Mouse (Mus musculus) granulocyte monocyte progenitor cell, adult 5-6 weeks (primary cell): ENCODE data around the gene Dnajc9. TPM values are rescaled to one million over a fixed set of nuclear protein-coding genes. Genes with fewer than 3 reads are reported as not detected.

Source experiments
- ATAC-seq: replicated peaks from 2 replicates; pipeline ENCODE4 v1.8.0; 2016; ENCODE audit warnings: mild to moderate bottlenecking, moderate TSS enrichment, inconsistent platforms; ENCODE audit not compliant: poor library complexity, severe bottlenecking
- total RNA-seq, 2 experiments: library from RNA; stranded (forward) in 1 of 2; stranded (reverse) in 1 of 2; fragments of 200-712, 200-1000 nt in 1 of 2; fragments of >200 nt in 1 of 2; fragmentation: Nextera tagmentation in 1 of 2; gene quantifications; 2 replicates each; pipeline ENCODE4 v1.2.3; 2014 to 2017

The Dnajc9 gene
- total RNA-seq (2014; fragmentation: Nextera tagmentation) (64.5 and 70.8 TPM in 2 replicates), total RNA-seq (2017) (229 and 234 TPM in 2 replicates)

DNA sequence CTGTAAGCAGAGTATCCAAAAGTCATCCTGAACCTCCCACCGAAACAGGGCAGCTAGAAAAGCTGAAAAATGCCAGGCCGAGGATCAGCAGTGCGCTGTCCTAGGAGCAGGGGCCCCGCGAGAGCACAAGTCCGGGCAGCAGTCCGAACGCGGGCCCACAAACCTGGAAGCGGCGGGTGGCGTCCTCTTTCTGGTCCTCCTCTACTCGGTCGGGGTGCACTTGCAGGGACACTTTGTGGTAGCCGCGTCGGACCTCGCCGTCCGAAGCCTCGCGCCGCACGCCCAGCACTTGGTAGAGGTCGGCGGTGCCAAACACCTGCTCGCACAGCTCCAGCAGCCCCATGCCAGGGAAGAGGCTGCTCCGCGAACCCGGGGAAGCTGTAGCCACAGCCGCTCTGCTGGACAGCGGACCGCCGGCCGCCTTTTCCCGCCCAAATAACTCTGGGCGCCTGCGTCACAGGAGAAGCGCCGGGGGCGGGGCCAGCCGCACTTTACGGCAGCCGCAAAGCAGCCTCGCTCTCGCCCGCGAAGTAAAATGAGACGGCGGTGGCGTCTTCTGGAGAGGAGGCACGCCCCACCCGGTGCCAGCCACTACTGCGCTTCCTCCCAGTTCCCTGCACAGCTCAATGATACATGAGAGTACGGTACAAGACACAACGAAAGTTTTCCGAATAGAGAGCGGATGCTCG, at the start of gene Dnajc9:
Gene Dnajc9, minus strand, starts transcription at position 470 of the 689 bp plus-strand sequence.
- peak; percentile 72 for ATAC-seq

DNA sequence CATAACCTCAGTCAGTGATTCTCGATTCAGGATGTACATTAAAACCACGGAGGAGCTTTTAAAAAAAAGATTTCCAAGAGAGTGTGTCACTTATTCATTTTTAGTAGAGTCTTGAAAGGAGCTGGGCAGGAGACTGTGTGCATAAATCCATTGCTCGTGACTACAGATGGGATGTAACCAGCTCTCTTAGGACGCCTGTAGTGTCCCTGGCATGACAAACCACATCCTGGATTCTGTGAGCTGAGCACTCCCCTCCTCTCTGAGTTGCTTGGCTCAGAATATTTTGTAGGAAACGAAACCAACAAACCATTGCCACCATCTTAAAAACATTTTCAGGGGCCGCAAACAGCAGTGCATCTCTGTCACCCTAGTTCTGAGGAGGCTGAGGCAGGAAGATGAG, 48.3 kb upstream of the Dnajc9 start:
- peak; percentile 30; the same call in 1 of the 2 replicates for ATAC-seq

DNA sequence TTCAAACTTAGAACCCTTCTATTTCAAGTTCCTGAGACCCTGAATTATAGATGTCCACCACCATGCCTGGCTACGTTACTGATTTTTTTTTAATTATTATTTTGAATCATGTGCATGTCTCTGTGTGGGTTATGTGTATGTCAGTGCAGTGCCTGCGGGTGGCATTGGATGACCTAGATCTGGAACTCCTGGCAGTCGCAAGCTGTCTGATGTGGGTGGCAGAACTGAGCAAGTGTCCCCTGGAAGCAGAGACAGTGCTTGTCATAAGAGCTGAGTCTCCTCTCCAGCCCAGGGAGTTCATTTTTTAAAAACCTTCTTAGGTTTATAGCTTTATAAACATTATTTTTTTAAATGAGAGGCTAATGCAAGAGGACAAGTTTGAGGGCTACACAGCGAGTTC, 43.7 kb upstream of the Dnajc9 start:
- no peak for ATAC-seq

DNA sequence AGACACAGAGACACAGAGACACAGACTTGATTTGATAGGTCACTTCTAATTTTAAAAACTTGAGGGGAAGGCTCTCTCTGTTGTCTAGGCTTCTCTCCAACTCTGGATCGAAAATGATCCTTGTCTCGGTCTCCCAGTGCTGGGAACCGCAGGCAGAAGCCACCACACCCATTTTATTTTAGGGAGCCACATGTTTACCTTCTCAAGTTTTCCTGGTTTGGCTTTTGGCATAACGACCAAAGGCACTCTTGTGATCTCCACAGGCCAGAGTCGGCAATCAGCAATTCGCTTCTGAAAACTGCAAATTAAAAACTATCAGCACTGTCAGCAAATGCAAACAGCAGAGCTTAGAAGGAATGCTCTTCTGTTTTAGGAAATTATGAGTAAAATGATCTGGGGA, 43.0 kb upstream of the Dnajc9 start:
- no peak for ATAC-seq

DNA sequence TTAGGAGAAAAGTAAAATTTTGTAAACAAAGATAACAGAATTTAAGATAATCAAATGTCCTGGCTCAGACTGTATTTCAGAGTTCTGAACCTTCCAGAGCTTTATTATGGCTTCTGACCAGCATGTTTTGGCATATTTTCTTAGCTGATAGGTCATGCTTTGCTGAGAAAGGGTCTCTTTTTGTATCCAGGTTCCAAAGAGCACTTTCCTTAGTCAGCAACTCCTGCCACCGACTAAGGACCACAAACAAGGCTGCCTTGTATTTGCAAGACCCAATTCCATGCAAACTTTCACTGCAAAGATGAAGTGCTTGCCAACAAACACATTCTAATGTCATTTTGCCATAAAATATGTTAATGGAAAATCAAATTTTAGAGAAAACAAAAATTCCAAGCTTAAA, 41.1 kb upstream of the Dnajc9 start:
- no peak for ATAC-seq

DNA sequence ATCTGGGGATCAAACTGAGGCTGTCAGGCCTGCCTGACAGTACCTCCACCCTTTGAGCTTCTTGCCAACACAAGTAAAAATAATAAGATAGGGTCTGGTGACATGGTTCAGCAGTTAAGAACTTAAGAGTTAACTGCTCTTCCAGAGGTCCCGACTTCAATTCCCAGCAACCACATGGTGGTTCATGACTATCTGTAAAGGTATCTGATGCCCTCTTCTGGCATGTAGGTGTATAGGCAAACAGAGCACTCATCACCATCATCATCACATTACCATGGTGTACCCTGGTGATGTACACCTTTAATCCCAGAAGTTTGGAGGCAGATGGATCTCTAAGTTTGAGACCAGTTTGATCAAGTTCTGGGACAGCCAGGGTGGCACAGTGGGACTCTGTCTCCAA, 39.9 kb upstream of the Dnajc9 start:
- ATAC-seq: no peak

DNA sequence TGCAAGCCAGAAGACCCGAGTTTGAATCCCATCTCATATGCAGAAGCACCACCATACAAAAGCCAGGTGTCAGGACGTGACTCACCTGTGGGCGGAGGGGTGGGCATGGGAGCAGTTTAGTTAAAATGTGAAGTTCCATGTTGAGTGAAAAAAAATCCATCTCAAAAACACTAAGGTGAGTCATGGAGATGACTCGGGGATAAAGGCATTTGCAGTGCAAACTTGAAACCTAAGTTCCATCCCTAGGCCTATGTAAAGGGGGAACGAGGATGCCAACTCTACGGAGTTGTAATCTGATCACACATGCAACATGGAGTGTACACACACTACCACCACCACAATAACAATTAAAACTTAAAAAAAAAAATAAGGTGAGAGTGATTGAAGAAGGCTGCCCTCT, 34.3 kb upstream of the Dnajc9 start:
- no peak for ATAC-seq

DNA sequence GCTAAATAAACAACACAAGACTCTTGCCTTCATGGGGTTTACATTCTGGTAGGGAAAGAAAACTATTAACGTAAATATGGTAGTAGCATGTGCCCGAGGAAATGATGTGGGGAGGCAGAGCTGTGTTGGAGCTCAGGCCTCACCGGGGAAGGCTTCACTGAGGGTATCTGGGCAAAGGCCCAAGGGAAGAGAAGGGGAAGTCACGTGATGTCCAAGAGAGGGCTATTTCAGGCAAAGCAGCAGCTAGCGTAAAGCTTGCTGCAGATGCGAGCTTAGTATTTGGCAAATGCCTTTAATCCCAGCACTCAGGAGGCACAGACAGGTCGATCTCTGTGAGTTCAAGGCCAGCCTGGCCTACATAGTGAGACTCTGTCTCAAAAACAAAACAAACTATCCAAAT, 33.5 kb upstream of the Dnajc9 start:
- peak; percentile 56 for ATAC-seq

DNA sequence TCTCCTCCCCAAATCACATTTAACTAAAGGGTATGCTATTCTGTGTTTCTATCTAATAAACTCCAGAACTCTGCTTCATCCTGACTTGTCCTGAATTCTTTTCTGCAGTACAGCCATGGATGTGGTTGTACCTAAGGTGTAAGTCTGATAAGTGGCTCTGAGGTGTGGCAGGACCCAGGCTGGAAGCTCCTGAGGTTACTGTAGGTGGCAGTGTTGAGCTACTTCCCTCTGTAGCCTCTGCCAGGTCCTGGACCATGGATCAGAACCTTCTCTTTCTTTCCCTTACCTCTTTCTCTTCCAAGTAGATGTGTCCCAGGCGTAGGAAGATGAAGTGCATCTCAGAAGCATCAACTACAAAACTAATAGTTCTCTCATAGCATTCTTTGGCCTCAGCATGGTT, 11.4 kb upstream of the Dnajc9 start:
- ATAC-seq: peak; percentile 82

DNA sequence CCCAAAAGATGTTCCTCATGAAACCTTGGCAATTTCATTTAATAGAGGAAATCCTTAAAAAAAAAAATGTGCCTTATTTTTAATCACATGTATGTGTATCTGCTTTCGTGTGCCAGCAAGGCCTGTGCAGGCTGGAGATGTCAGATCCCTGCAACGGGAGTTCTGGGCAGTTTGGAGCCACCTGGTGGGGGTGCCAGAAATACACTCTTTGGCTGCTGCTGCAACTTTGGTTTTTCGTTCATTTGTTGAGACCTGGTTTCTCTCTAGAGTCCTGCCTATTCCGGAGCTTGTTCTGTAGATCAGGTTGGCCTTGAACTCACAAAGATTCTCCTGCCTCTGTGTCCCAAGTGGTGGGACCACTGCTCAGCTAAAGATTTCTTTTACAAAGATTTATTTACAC, 10.2 kb upstream of the Dnajc9 start:
- peak; percentile 55; the same call in 1 of the 2 replicates for ATAC-seq

DNA sequence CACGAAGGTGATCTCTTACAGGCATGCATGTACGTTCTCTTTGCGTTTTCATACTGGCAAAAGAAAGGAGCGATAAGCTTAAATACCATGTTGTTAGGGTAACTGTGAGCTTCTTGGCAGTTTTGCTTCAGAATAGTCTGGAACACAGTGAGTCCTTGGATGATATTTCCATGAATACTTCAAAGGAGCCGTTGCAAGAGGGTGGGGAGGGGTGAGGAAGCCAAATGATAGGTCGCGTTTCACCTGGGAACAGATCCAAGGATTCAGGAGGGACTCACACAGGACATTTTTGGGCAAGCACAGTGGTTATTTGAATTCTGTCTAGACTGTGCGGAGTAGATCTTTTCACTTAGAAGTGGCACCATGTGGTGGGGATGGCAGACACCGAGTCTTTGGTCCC, 8.5 kb upstream of the Dnajc9 start:
- no peak for ATAC-seq

DNA sequence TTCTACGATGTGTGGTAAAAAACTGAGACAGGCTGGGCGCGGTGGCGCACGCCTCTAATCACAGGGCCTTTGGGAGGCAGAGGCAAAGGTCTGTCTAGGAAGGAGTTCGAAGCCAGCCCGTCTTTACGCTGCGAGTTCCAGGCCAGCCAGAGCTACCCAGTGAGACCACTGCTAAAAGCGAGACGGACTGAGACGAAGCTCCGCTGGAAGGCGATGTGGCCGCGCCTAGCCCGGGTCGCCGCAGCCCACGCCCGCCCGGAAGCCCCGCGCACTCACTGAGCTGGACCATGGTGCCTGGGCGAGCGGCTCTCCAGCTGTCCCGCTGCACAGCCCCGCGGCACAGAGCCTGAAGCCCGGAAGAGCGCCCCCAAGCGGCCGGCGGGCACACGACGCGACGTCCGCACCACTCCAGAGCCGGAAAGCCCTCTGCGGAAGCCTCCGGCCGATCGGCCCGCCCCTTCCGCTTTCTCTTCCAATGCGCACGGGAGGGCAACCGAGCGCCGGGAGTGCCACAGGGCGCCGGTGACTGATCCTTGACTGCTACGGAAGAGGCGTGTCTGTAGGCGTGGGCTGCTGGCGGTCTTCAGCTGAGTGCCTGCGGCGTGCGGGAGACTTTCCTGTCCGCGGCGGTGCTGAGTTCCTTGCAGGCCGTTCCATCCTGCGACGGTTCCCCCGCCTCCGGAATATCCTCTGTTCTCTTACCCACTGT, 4.6 kb upstream of the Dnajc9 start, which contains the start of gene Mrps16:
Gene Mrps16, minus strand, starts transcription at position 430 of the 709 bp plus-strand sequence.
- peak; percentile 90 for ATAC-seq

DNA sequence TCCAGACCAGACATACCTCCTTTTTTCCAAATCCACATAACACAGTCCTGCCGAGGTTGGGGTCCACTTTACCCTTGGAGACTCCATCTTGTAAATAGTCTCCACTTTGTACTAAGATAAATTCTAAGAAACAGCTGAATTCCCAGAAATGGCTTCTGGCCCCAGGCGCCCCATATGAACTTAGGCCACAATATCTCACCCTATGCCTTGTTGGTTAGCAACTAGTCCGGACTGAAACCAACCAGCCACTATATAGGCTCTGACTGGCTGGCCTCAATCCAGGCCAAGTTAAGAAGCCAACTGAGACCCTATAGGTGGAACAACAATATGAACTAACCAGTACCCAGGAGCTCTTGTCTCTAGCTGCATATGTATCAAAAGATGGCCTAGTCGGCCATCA, 3.6 kb upstream of the Dnajc9 start:
- ATAC-seq: no peak

DNA sequence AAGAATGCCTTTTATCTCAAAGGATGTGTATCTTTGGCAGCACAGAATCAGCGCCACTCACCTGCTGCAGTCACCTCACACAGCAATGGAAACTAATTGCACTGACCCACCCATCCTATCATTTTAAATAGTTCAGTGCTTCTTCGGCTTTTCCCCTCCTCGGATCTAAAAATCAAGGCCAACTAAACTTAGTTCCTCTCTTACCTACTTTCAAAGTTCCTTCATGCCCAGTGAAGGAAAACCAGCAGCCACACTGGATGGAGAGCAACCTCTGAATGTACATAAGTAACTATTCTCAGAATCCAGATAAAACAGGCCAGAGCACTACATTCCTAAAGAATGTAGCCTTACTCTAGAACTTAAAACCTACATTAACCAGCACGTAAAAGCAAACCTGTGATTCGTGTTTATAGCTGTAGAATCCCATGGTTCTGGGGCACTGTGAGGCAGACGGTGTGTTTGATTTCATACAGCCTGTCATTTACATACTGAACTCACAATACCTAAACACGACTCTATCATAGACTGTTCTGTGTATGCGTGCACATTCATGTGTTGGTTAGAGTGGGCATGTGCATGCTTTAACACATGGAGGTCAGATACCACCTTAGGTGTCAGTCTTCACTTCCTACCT, 853 bp upstream of the Dnajc9 start:
- ATAC-seq: no peak

DNA sequence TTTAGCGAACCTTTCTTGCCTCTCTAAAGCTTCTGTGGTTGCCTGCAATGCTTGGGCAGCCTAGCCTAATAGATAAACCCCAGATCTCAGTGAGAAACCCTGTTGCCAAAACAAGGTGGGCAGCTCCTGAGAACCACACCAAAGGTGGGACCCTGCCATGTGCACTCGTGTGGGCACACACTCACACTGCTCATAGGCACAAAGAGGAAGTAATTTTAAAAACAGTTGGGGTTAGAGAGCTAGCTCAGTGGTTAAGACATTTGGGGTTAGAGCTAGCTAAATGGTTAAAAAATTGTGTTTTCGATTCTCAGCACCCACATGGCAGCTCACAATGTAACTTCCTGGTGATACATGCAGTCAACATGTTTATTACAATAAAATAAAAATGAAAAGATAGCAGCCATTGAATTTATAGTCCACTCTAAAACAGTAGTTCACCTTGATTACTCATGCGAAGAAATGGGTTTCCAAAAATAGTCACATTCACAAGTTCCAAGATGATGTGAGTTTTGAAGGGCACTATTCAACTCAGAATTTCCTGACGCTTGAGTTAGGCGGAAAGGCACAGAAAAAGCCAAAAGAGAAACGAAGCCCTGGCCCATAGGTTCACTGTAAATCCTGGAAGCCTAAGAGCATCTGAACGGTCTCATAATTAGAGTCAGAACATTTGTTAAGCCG, 8.8 kb downstream of the Dnajc9 start:
- ATAC-seq: peak; percentile 57

DNA sequence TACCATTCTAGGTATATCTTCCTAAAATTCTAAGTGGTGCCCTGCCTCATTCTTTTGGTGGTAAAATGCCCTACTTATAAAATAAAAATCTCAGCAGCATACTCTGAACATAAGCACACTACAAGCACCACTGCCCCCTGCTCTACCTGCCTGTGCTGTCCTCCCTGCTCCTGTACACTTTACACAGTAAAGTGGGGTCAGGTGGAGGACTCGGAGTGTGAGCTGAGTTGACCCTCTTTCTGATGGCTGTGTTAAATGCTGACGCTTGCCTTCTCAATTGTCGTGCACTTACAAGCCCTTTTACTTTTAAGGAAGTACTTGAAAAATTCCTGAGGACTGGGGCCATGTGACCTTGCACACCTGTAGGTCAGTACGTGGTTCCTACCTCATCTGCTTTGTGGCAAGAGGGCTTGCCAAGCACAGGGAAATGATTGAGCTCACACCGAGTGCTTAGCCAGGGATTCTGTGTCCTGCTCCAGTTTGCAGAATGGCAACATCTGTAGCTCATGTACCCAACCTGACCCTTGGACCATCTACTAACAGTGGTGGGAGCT, 9.5 kb downstream of the Dnajc9 start:
- ATAC-seq: 0 out of 2 replicates have a peak, but pooled peaks have one; percentile 10

DNA sequence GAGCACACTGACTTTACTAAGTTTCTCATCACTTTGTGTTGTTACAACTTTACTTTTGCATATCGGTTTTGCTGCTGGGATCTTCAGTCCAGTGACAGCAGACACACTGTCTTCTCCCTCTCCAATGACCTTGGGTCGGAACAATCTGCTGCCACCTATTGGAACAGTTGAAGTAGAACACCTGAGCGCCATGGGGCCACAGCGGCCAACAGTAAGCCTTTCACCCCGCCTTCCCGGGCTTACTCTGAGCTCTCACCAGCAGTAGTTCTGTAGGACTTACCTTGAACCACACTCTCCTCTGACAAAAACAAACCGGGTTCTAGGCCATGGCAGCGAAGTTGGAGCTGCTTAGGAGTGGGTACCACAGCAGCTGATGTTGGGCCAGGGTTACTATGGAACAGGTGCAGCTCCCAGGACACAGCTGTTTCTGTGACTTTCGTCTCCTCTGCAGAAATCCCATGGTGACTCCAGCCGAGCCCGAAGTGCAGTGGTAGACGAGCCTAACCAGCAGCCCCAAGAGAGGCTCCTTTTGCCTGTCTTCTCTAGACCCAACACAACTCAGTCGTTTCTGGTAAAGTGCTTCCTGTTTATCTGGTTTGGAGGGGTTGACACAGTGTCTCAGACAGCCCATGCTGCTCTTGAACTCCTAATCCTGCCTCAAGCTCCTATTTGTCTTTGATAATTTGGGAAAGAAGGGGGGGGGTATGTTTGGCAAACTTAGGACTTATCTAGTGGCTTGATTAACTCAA, 10.2 kb downstream of the Dnajc9 start:
- ATAC-seq: peak; percentile 92

DNA sequence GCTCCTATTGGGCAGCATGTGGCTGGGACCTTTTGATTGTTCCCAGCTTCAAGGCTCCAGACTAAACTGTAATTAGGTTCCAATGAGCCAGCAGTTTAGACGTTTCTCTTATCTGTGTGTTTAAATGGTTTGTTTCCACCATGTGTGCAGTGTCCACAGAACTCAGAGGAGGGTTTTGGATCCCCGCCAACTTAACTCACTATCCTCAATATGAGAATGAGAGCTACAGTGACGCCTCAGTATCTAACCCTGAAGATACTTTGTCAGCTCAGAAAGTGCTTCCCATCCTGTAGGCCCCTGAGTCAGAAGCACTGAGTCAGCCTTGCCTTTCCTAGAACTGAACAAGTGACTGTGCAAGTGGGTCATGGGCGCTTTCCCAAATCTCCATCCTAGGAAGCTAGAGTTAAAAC, 11.6 kb downstream of the Dnajc9 start:
- ATAC-seq: no peak

DNA sequence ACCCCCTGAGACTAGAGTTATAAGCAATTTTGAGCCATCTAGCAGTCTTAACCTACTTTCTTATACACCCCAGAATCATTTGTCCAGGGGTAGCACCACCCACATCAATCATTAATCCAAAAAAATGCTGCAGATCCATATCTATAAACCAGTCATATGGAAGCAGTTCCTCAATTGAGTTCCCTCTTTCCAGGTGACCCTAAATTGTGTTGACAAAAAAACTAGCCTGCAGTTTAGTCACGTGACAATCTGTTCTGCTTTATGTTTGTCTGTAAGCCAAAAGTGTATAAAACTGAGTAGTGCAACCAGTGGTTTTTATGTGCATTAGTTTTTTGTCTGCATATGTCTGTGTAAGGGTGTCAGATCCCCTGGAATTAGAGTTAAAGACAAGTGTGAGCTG, 16.9 kb downstream of the Dnajc9 start:
- peak; percentile 38; the same call in 1 of the 2 replicates for ATAC-seq

DNA sequence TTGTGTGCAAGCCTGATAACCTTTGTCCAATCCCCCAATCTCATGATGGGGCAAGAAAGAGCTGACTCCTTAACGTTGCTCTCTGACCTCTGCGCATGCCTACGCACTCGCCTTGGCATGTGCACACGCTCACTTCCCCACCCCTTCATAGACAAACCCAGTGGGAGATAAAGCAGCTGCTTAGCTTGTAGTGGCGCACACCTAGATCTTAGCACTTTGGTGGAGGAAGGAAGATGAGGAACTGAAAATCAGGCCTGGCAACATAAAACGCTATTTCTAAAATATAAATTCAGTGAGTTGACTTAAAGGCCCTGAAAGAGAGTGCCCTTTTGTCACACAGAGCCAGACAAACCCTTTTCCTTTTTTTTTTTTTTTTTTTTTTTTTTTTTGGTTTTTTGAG, 17.9 kb downstream of the Dnajc9 start:
- peak; percentile 93 for ATAC-seq
